Mouse (Mus musculus) monocyte, adult 2 months (primary cell): Measurements from ENCODE around the gene 5730455P16Rik.
"Not testable (repeated sequence)": the region's sequence is repeated elsewhere in the genome, so short reads cannot be mapped to it uniquely, and the experiment has no call there.

ENCODE experiments used
- DNase-seq, 2 experiments: peaks; one replicate each; pipeline ENCODE4 v3.0.0; 2022; ENCODE audit warnings: low spot score in 2 of 2, low read depth in 1 of 2

Gene 5730455P16Rik

GRCm38 (mm10) chr11:80377712-80378451 lies at the start of gene 5730455P16Rik:
Gene 5730455P16Rik, minus strand, starts transcription at chr11:80378034.
- peak; percentile 36 to 68 for DNase-seq

DNA sequence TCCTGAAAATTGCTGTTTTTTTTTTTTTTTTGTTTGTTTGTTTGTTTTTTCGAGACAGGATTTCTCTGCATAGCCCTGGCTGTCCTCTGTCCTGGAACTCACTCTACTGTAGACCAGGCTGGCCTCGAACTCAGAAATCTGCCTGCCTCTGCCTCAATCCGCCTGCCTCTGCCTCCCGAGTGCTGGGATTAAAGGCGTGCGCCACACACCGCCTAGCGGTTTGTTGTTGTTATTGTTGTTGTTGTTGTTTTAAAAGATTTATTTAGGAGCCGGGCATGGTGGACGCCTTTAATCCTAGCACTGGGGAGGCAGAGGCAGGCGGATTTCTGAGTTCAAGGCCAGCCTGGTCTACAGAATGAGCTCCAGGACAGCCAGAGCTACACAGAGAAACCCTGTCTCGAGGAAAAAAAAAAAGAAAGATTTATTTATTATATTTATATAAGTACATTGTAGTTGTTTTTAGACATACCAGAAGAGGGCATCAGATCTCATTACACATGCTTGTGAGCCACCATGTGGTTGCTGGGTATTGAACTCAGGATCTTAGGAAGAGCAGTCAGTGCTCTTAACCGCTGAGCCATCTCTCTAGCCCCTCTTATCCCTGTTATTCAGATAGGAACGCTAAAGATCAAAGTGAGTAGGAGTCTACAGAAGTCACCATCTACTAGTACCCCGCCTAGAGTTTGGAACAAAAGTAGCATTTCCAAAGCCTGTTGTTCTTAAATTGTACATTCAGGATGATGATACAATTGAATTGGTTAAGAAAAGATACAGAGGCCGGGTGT lies 48.4 kb upstream of the 5730455P16Rik start:
- not testable (repeated sequence) for DNase-seq

GRCm38 (mm10) chr11:80425247-80425778 lies 47.5 kb upstream of the 5730455P16Rik start:
- DNase-seq = no peak

DNA sequence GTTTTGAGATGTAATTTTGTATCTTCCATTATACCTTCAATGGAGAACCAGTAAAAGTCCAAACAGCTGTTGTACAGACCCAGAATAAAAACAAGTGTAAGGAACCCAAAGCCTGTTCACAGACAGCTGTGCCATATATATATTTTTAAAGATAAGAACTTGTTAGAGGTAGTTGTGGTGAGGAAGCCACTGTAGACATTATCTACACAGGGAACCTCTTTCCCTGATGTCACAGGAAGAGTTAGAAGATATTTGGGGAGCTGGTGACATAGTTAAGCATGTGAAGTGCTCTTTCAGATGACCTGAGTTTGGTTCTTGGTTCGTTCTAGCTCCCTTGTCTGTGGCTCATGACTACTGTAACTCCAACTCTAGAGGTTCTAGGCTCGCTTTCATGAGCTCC lies 46.9 kb upstream of the 5730455P16Rik start:
- no peak for DNase-seq

- DNase-seq = no peak
Measured at GRCm38 (mm10) chr11:80421421-80422047, 43.7 kb upstream of the 5730455P16Rik start.

DNA sequence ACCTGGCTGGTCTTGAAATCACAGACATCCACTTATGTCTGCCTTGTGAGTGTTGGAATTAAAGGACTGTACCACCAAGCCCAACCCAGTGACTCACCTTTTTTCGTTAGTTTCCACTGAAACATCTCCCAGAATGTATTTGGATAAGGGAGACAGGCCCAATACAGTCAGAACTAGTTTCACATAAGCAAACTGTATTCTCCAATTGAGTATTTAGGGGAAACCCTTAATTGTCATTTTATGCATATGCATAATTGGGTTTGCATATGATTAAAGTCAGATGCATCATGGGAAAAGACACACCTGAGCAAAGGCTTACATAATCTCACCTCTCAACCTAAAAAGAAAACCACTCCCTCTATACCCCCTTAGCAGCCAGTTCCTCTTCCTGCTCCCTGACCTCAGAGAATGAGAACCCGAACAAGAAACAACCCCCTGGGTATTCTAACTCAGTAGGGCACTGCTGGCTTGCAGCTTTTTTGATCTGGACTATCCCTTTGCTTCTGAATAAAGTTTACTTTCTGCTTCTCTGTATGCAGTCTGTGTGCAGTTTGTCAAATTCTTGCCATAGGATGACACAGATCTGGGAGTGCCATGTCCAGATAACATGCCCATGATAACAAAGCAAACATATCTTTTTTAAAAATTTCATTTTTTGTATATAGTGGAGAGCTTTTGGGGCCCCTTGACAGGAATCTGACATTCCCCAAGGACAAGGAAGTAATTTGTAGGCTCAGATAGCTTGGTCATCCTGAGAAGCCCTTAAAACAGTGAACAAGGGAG lies 42.6 kb upstream of the 5730455P16Rik start:
- DNase-seq = no peak

DNA sequence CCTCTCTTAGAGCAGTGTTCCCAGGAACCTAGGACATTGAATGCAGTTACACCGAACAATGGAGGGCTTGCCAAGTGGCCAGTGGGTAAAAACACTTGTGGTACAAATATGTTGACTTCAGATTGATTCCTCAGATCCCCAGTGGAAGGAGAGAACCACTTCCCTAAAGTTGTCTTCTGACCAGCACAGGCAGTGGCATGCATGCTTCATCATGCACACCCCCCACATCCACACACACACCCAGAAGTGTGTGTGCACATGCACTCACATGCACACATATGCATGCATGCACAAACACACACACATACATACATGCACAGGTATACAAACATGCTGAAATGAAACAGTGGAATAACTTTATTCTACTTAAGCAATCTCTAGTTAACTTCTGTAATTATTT lies 41.9 kb upstream of the 5730455P16Rik start:
- DNase-seq = no peak

GRCm38 (mm10) chr11:80417085-80417484 lies 39.3 kb upstream of the 5730455P16Rik start:
- DNase-seq = no peak

GRCm38 (mm10) chr11:80410377-80410776 lies 32.5 kb upstream of the 5730455P16Rik start:
- DNase-seq = no peak

DNA sequence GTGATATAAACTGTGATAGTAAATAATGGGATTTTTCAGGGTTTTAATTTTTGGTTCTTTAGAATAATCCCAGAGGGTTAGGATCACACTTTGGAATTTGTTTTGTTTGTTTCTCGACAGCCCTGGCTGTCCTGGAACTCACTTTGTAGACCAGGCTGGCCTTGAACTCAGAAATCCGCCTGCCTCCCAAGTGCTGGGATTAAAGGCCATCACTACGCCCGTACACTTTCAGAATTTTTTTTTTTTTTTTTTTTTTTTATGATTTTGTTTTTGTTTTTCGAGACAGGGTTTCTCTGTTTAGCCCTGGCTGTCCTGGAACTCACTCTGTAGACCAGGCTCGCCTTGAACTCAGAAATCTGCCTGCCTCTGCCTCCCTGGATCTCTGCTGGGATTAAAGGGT lies 30.0 kb upstream of the 5730455P16Rik start:
- not testable (repeated sequence) for DNase-seq

DNA sequence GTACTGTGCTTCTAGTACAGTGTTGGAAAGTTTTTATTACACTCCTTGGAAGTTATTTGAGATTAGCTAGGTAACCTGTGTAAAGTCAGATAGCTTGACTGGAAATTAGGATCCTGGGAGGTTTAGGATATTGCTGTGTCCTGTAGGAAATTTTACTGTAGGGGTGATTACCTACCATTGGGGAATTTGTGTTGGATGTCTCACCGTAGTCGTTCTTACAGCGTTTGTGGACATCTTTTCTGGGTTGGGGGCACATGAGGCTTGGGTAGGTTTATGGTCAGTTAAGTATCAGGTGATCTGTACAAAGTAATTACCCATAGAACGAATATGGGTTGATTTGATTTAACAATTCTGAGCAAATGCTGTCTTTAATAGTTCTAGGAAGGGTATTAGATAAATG lies 18.8 kb upstream of the 5730455P16Rik start:
- no peak for DNase-seq

- no peak for DNase-seq
Measured at GRCm38 (mm10) chr11:80395930-80396329, 18.1 kb upstream of the 5730455P16Rik start.

DNA sequence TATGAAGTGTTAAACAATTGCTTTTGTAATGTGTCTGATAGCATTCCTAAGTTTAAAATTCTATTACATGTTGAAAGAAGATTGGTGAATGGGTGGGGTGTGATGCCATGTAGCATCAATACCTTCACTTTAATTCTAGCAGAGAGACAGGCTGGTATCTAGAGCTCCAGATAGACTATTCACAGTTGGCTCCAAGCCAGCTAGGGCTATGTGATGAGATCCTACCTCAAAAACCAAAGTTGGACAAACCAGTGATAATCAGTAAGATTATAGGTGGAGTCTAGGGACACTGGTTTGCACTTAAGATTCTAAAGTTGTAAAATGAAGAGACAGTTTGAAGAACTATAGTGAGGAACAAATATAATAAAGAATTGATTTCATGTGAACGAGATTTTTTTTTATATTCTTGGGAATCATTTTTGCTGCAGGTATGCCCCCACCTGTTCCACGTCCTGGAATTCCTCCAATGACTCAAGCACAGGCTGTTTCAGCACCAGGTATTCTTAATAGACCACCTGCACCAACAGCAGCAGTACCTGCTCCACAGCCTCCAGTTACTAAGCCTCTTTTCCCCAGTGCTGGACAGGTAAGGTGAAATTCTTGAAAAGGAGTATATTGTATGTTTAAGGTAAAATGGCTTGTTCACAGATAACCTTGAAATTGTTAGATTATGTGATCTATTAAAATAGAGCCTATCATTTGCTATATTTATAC lies 13.7 kb upstream of the 5730455P16Rik start:
- DNase-seq = no peak

DNA sequence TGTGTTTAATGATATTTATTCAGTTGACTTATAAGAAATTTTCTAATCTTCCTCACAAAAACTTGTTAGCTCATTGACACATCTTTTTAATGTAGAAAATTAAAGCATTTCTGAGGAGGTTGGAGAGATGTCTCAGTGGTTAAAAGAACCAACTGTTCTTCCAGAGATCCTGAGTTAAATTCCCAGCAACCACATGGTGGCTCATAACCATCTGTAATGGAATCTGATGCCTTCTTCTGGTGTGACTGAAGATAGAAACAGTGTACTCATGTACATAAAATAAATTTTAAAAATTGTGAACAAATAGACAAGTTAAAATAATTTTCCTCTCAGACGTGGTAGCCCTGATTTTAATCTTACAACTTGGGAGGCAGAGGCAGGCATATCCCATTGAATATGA lies 12.1 kb upstream of the 5730455P16Rik start:
- no peak for DNase-seq

- DNase-seq = no peak
Measured at GRCm38 (mm10) chr11:80386790-80387189, 9.0 kb upstream of the 5730455P16Rik start.

DNA sequence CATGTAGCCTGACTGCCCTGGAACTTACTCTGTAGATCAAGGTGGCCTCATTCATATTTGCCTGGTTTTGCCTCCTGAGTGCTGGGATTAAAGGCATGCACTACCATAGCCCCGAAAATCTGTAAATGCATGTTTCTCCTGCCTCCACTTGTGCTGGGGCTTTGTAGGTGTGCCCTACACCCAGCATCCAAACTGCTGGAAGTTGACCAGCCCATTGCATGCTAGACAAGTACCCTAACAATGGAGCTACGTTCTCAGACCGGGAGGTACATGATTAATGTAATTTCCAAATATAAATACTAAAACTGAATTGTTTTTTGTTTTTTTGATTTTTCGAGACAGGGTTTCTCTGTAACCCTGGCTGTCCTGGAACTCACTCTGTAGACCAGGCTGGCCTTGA lies 7.2 kb upstream of the 5730455P16Rik start:
- DNase-seq = no peak

DNA sequence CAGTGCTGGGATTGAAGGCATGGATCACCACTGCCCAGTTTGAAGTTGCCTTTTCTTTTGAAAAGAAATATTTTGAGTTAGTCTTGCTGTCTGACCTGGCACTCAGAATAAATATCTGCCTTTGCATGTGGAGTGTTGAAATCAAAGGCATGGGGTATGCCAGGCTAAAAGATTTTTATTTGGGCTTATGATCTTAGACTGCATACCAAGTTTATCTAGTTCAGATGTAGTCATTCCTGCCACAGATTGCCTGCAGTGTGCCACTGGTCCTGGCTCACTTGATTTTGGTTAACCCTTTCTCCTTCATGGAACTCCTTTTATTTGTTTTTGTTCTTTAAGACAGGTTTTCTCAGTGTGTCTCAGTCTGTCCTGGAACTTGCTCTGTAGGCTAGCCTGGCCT lies 6.6 kb upstream of the 5730455P16Rik start:
- DNase-seq = no peak

GRCm38 (mm10) chr11:80383626-80384046 lies 5.8 kb upstream of the 5730455P16Rik start:
- DNase-seq = peak; percentile 7 to 12

- peak; percentile 92 to 94 for DNase-seq
Measured at GRCm38 (mm10) chr11:80383019-80383625, 5.3 kb upstream of the 5730455P16Rik start, which contains the start of gene Zfp207. Gene Zfp207, plus strand, starts transcription at chr11:80383279.

GRCm38 (mm10) chr11:80382626-80383018 lies 4.8 kb upstream of the 5730455P16Rik start:
- DNase-seq = peak in 1 of 2 experiments; percentile 23
